Mouse (Mus musculus): Measurements from ENCODE around the gene Hbb-y. TPM values are rescaled to one million over a fixed set of nuclear protein-coding genes. Genes with fewer than 3 reads are reported as not detected.
"Not testable (repeated sequence)": the region's sequence is repeated elsewhere in the genome, so short reads cannot be mapped to it uniquely, and the experiment has no call there.

The Hbb-y gene
- total and polyA plus RNA-seq, 3 experiments: not detected

DNA sequence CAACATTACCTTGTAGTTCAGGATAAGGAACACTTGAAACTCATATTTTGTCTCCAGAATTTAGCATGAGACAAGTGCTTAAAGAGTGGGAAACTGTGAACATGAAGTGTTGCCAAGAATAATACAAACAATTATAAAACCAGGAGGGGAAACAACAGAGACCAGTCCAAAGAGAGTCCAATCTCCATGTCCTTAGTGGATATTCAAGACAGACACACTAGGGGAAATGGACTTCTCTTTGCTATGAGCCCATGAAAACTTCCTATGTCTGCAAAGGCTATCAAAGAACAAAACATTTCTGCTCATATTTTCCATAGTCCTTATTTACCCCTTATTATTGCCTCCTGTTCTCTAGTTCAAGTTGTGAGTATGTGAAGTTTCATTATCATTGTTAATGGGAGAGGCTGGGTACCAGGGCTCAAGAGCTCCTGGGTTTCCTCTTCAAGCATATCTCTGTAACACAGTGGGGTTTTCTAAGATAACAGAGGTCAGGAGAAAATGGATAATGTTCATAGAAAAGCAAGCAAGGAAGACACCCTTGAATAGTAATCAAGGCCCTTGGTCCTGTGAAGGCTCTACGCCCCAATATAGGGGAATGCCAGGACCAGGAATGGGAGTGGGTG lies 41.7 kb downstream of the Hbb-y start:
- 71% methylated on average over 1 of the region's 1 CpGs for WGBS
- no peaks in the 10 kb centered on the region for H3K4me1 ChIP-seq (ENCODE audit: control insufficient read depth, insufficient read depth, low read length)
- intact Hi-C loops (cut with DNase I): no loop called here
- no peaks in the 10 kb centered on the region for H3K27me3 ChIP-seq (ENCODE audit: control insufficient read depth, insufficient read depth, low read length)
- no peak for TF ChIP-seq EP300 (IDR thresholded peaks at IDR 0.05; ENCODE audit: insufficient read depth, low read depth, low read length)
- no peaks in the 10 kb centered on the region for H3K79me2 ChIP-seq (replicated peaks; ENCODE audit: control insufficient read depth, insufficient read depth, low read length)
- no peak for DNase-seq
- no peak overlapping the region for H3K4me3 ChIP-seq
- no peaks in the 10 kb centered on the region for H3K36me3 ChIP-seq (ENCODE audit: control insufficient read depth, insufficient read depth, low read length)
- H3K27ac ChIP-seq: no peak overlapping the region
- no peak overlapping the region for H3K9ac ChIP-seq (ENCODE audit: low read depth, low read length)

DNA sequence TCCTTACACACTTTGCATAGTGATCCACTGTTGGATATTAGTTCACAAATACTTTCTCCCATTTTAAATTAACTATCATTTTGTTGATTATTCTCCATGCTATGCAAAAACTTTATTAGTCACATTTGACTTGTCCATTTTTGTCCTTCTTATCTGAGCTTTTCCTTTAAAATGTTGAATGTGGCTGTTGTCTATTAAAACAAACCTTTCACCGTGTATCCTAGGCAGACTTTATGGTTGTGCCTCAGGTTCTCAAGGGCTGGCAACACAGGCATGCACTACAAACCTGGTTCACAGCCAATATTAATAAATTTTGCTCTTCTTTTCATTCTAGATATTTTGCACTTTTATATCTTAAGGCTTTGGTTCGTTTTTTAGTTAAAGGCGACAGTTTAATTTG lies 42.3 kb downstream of the Hbb-y start:
- no peaks in the 10 kb centered on the region for H3K79me2 ChIP-seq (replicated peaks; ENCODE audit: control insufficient read depth, insufficient read depth, low read length)
- H3K4me1 ChIP-seq (ENCODE audit: control insufficient read depth, insufficient read depth, low read length): no peaks in the 10 kb centered on the region
- H3K4me3 ChIP-seq: no peak overlapping the region
- DNase-seq: no peak
- H3K27me3 ChIP-seq (ENCODE audit: control insufficient read depth, insufficient read depth, low read length): no peaks in the 10 kb centered on the region
- no peaks in the 10 kb centered on the region for H3K36me3 ChIP-seq (ENCODE audit: control insufficient read depth, insufficient read depth, low read length)
- TF ChIP-seq POLR2A (IDR thresholded peaks at IDR 0.05; ENCODE audit: insufficient read depth, low read depth, low read length) (no peak), EP300 (IDR thresholded peaks at IDR 0.05; ENCODE audit: insufficient read depth, low read depth, low read length) (no peak), CTCF (IDR thresholded peaks at IDR 0.05) (no peak)
- intact Hi-C loops (cut with DNase I): no loop called here
- H3K9ac ChIP-seq (ENCODE audit: low read depth, low read length): no peak overlapping the region
- whole genome bisulfite sequencing: 63% methylated on average over 3 of the region's 3 CpGs
- no peak overlapping the region for H3K27ac ChIP-seq

DNA sequence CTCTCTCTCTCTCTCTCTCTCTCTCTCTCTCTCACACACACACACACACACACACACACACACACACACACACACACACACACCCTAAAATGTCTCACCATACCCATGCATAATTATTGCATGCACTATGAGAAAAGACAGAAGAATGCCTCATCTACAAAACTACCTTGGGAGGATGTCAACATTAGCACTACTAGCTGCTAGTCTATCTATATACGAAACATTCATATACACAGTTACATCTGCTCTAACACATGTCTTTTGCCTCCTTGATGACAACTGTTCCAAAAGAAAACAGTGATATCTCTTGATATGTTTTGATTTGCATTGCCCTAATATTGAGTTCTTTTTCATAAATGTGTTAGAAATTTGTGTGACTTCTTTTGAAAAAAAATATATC lies 42.7 kb downstream of the Hbb-y start:
- no peak overlapping the region for H3K4me3 ChIP-seq
- no peak for TF ChIP-seq EP300 (IDR thresholded peaks at IDR 0.05; ENCODE audit: insufficient read depth, low read depth, low read length)
- no peak for TF ChIP-seq POLR2A (IDR thresholded peaks at IDR 0.05; ENCODE audit: insufficient read depth, low read depth, low read length)
- no peak for TF ChIP-seq CTCF (IDR thresholded peaks at IDR 0.05)
- WGBS: 83% methylated on average over 1 of the region's 1 CpGs

DNA sequence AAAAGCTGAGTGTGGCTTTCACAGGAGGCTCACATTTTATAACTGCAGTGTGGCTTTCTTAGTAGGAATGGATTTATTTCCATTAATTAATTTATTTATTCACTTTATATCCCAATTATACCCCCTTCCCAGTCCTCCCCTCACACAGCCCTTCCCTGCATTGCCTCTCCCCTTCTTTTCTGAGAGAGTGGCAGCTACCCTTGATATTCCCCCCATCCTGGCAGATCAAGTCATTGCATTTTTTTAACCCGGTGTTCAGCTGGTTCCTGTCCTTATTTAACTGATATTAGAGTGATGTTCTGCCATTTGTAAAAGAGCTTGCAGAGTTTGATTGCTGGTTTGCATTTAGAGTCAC lies 43.2 kb downstream of the Hbb-y start:
- H3K27me3 ChIP-seq (ENCODE audit: control insufficient read depth, insufficient read depth, low read length): no peaks in the 10 kb centered on the region
- H3K4me1 ChIP-seq (ENCODE audit: control insufficient read depth, insufficient read depth, low read length): no peaks in the 10 kb centered on the region
- H3K4me3 ChIP-seq: no peak overlapping the region
- TF ChIP-seq POLR2A (IDR thresholded peaks at IDR 0.05; ENCODE audit: insufficient read depth, low read depth, low read length) (no peak), EP300 (IDR thresholded peaks at IDR 0.05; ENCODE audit: insufficient read depth, low read depth, low read length) (no peak), CTCF (IDR thresholded peaks at IDR 0.05) (no peak)
- WGBS: 32% methylated on average over 1 of the region's 1 CpGs
- intact Hi-C loops (cut with DNase I): loop anchor here (10.0 kb wide), 1 partner anchor 1305 kb away; no protein-coding TSS in a partner anchor
- no peak for DNase-seq
- H3K36me3 ChIP-seq (ENCODE audit: control insufficient read depth, insufficient read depth, low read length): no peaks in the 10 kb centered on the region
- no peak overlapping the region for H3K27ac ChIP-seq
- H3K79me2 ChIP-seq (replicated peaks; ENCODE audit: control insufficient read depth, insufficient read depth, low read length): no peaks in the 10 kb centered on the region
- no peak overlapping the region for H3K9ac ChIP-seq (ENCODE audit: low read depth, low read length)

More for the DNA sequence above, 42.7 kb downstream of the Hbb-y start:
- DNase-seq: no peak
- intact Hi-C loops (cut with DNase I): no loop called here
- Histone ChIP-seq H3K36me3 (ENCODE audit: control insufficient read depth, insufficient read depth, low read length) (no peaks in the 10 kb centered on the region), H3K27me3 (ENCODE audit: control insufficient read depth, insufficient read depth, low read length) (no peaks in the 10 kb centered on the region), H3K27ac (no peak overlapping the region), H3K79me2 (replicated peaks; ENCODE audit: control insufficient read depth, insufficient read depth, low read length) (no peaks in the 10 kb centered on the region), H3K9ac (ENCODE audit: low read depth, low read length) (no peak overlapping the region), H3K4me1 (ENCODE audit: control insufficient read depth, insufficient read depth, low read length) (no peaks in the 10 kb centered on the region)

DNA sequence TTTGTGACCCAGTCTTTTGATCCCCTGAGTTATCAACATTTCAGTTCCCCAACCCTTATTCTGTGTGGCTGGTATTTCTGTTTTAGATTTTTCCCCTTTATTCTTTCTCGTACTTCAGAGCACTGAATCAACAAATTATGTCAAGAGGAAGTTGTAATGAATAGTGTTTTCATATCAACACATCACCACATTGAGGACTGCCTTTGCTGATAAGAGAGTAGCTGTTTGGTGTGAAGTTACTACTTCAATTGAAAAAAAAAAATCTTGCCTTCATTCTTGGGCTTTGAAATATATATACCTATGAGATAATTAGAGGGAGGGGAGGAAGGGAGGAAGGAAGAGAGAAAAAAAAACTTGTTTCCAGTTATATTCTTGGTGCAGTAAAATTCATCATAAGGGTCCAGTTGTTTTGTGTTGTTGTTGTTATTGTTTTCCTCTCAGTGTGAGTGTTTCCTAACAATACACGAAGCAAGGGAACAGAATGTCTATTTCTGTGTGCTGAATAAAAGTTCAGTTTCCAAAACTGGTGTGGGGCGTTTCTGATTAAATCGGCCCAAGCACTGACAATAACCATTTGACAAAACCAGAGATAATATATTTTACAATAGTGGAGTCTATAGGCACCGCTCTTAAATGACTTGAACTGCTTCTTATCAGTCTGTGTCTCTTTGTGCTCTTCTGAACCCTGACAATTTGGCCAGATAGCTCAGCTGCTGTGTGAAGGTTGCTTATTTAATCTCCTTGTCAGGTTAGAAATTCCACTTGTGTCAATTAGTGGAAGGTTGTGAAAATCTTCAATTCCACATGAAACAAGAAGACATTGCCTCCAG lies 43.8 kb downstream of the Hbb-y start:
- Histone ChIP-seq H3K36me3 (ENCODE audit: control insufficient read depth, insufficient read depth, low read length) (no peaks in the 10 kb centered on the region), H3K4me1 (ENCODE audit: control insufficient read depth, insufficient read depth, low read length) (no peaks in the 10 kb centered on the region), H3K27ac (no peak overlapping the region), H3K79me2 (replicated peaks; ENCODE audit: control insufficient read depth, insufficient read depth, low read length) (no peaks in the 10 kb centered on the region), H3K27me3 (ENCODE audit: control insufficient read depth, insufficient read depth, low read length) (no peaks in the 10 kb centered on the region), H3K9ac (ENCODE audit: low read depth, low read length) (no peak overlapping the region), H3K4me3 (no peak overlapping the region)
- intact Hi-C loops (cut with DNase I): loop anchor here (10.0 kb wide), 1 partner anchor 1304 kb away; no protein-coding TSS in a partner anchor
- TF ChIP-seq POLR2A (IDR thresholded peaks at IDR 0.05; ENCODE audit: insufficient read depth, low read depth, low read length): no peak
- WGBS: 19% methylated on average over 5 of the region's 5 CpGs
- no peak for DNase-seq

DNA sequence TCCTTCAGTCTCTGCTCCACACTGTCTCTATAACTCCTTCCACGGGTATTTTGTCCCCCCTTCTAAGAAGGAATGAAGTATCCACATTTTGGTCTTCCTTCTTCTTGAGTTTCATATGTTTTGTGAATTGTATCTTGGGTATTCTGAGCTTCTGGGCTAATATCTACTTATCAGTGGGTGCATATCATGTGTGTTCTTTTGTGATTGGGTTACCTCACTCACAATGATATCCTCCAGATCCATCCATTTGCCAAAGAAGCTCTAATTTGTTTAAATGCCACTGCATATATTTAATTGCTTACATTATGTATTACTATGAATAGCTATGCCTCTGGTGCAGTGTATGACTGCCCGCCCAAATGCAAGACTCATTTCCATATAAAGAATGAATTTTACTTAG lies 44.9 kb downstream of the Hbb-y start:
- H3K36me3 ChIP-seq (ENCODE audit: control insufficient read depth, insufficient read depth, low read length); H3K27me3 ChIP-seq (ENCODE audit: control insufficient read depth, insufficient read depth, low read length); H3K79me2 ChIP-seq (replicated peaks; ENCODE audit: control insufficient read depth, insufficient read depth, low read length); DNase-seq; H3K9ac ChIP-seq (ENCODE audit: low read depth, low read length); H3K27ac ChIP-seq; H3K4me3 ChIP-seq; H3K4me1 ChIP-seq (ENCODE audit: control insufficient read depth, insufficient read depth, low read length): not testable (repeated sequence)
- intact Hi-C loops (cut with DNase I): loop anchor here (10.0 kb wide), 1 partner anchor 1303 kb away; no protein-coding TSS in a partner anchor
- 70% methylated on average over 2 of the region's 2 CpGs for WGBS
